Mouse (Mus musculus) ES-Bruce4 (cell line): Measurements from ENCODE around the gene Gm20431. TPM values are rescaled to one million over a fixed set of nuclear protein-coding genes. Genes with fewer than 3 reads are reported as not detected.

Source experiments
- H3K27ac ChIP-seq: 2 replicates; pipeline ENCODE4 v1.5.1; 2012; ENCODE audit warnings: low read length, inconsistent platforms; ENCODE audit not compliant: insufficient read depth
- H3K27me3 ChIP-seq: 2 replicates; pipeline ENCODE4 v1.6.1; 2012; ENCODE audit warnings: mild to moderate bottlenecking, low read length, inconsistent platforms; ENCODE audit not compliant: control insufficient read depth, poor library complexity, insufficient read depth, severe bottlenecking
- H3K36me3 ChIP-seq: 2 replicates; pipeline ENCODE4 v1.6.1; 2012; ENCODE audit warnings: inconsistent platforms, mild to moderate bottlenecking, low read length, moderate library complexity; ENCODE audit not compliant: control insufficient read depth, poor library complexity, insufficient read depth, severe bottlenecking
- H3K4me1 ChIP-seq: one replicate; pipeline ENCODE4 v1.8.1; 2011; ENCODE audit warnings: low read length; ENCODE audit not compliant: control insufficient read depth, insufficient read depth
- H3K4me3 ChIP-seq: 2 replicates; pipeline ENCODE4 v1.5.1; 2011; ENCODE audit warnings: low read depth, mild to moderate bottlenecking, low read length
- H3K9ac ChIP-seq: 2 replicates; pipeline ENCODE4 v1.6.1; 2012; ENCODE audit warnings: low read depth, mild to moderate bottlenecking, inconsistent platforms; ENCODE audit not compliant: poor library complexity, severe bottlenecking
- H3K9me3 ChIP-seq: replicated peaks from 2 replicates; pipeline ENCODE4 v1.6.1; 2012; ENCODE audit warnings: mild to moderate bottlenecking, low read length, inconsistent platforms; ENCODE audit not compliant: control insufficient read depth, poor library complexity, insufficient read depth, severe bottlenecking
- CTCF ChIP-seq: IDR thresholded peaks from one replicate; pipeline ENCODE4 v1.8.1; 2011; ENCODE audit warnings: low read depth, low read length
- EP300 ChIP-seq: IDR thresholded peaks from 2 replicates; pipeline ENCODE4 v1.6.1; 2011; ENCODE audit warnings: low read depth, low read length; ENCODE audit not compliant: insufficient read depth
- POLR2A ChIP-seq: IDR thresholded peaks from one replicate; pipeline ENCODE4 v1.8.1; 2011; ENCODE audit warnings: low read length; ENCODE audit not compliant: insufficient read depth
- polyA plus RNA-seq: library from polyadenylated mRNA; stranded (reverse); fragments of >200 nt; gene quantifications from 2 replicates; pipeline ENCODE4 v1.2.4, GENCODE M21; 2011; ENCODE audit warnings: low read depth; ENCODE audit not compliant: missing spikeins, insufficient read depth, insufficient read length

Gene Gm20431
- polyA plus RNA-seq, 1 experiment = 7.0 TPM

GRCm38 (mm10) chr2:167571442-167572220 lies 89.7 kb downstream of the Gm20431 start:
- no peak overlapping the region for H3K27ac ChIP-seq
- no peaks in the 10 kb centered on the region for H3K36me3 ChIP-seq
- H3K4me3 ChIP-seq = no peak overlapping the region
- 0 out of 2 replicates have a peak, but pooled peaks have one; percentile 54 for TF ChIP-seq EP300
- TF ChIP-seq CTCF = no peak
- no peak for TF ChIP-seq POLR2A
- H3K4me1 ChIP-seq = peaks cover 2% of the 10 kb centered on the region
- H3K9me3 ChIP-seq = no peaks in the 10 kb centered on the region
- no peak overlapping the region for H3K9ac ChIP-seq
- H3K27me3 ChIP-seq = no peaks in the 10 kb centered on the region

- Histone ChIP-seq H3K9ac (no peak overlapping the region), H3K27me3 (no peaks in the 10 kb centered on the region), H3K4me1 (peaks cover 2% of the 10 kb centered on the region), H3K4me3 (no peak overlapping the region), H3K9me3 (no peaks in the 10 kb centered on the region), H3K36me3 (no peaks in the 10 kb centered on the region), H3K27ac (no peak overlapping the region)
- TF ChIP-seq EP300 (no peak), POLR2A (no peak), CTCF (no peak)
Observed at GRCm38 (mm10) chr2:167570815-167571214, 90.5 kb downstream of the Gm20431 start.

- no peaks in the 10 kb centered on the region for H3K36me3 ChIP-seq
- H3K27me3 ChIP-seq = no peaks in the 10 kb centered on the region
- H3K9ac ChIP-seq = no peak overlapping the region
- no peak overlapping the region for H3K27ac ChIP-seq
- no peaks in the 10 kb centered on the region for H3K9me3 ChIP-seq
- H3K4me3 ChIP-seq = no peak overlapping the region
- H3K4me1 ChIP-seq = peaks cover 2% of the 10 kb centered on the region
- TF ChIP-seq POLR2A (no peak), CTCF (peak; percentile 0)
Observed at GRCm38 (mm10) chr2:167569934-167570651, 91.2 kb downstream of the Gm20431 start.

GRCm38 (mm10) chr2:167568112-167568511 lies 93.2 kb downstream of the Gm20431 start:
- no peak overlapping the region for H3K9ac ChIP-seq
- H3K27me3 ChIP-seq = no peaks in the 10 kb centered on the region
- peaks cover 2% of the 10 kb centered on the region for H3K4me1 ChIP-seq
- no peaks in the 10 kb centered on the region for H3K36me3 ChIP-seq
- H3K4me3 ChIP-seq = no peak overlapping the region
- no peaks in the 10 kb centered on the region for H3K9me3 ChIP-seq
- TF ChIP-seq EP300 (no peak), POLR2A (no peak), CTCF (no peak)
- H3K27ac ChIP-seq = no peak overlapping the region

DNA sequence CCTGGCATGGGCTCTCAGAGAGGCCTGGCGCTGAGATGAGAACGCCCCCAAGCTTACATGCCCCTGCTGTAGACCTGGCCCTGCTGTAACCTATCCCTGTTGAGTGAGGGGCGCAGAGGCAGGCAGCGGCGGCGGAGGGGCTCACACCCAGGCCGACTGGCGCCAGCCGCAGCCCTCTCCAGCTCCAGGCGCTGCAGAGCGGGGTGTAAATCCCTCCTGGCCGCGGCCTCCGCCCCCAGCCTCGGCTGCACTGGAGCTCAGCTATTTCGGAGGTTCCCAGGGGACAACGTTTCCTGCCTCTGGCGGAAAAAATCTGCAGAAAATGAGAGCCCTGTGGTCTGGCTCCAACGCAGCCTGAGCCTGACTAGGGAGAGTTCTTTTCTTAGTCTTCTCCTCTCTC lies 95.6 kb downstream of the Gm20431 start:
- Histone ChIP-seq H3K4me1 (no peaks in the 10 kb centered on the region), H3K4me3 (peak overlapping the region; percentile 37), H3K27ac (no peak overlapping the region), H3K9me3 (no peaks in the 10 kb centered on the region), H3K9ac (peak overlapping the region; percentile 39), H3K27me3 (no peaks in the 10 kb centered on the region), H3K36me3 (no peaks in the 10 kb centered on the region)
- no peak for TF ChIP-seq POLR2A
- no peak for TF ChIP-seq CTCF

DNA sequence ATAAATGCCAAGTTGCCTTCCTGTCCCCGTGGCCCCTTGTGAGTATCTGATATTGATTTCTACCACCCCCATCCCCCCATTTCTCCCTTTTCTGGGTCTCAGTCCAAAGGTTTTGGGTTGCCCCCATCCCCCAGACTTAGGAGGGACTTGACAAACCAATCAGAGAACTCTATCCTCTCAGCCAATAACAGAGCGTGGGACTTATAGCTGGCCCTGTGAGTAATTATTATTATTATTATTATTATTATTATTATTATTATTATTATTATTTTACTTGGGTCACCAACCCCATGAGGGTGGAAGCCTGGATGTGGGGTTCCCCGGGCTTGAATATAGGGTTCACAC lies 96.0 kb downstream of the Gm20431 start:
- H3K36me3 ChIP-seq = no peaks in the 10 kb centered on the region
- no peaks in the 10 kb centered on the region for H3K27me3 ChIP-seq
- no peaks in the 10 kb centered on the region for H3K4me1 ChIP-seq
- peak overlapping the region; percentile 39; the same call in 1 of the 2 replicates for H3K9ac ChIP-seq
- no peaks in the 10 kb centered on the region for H3K9me3 ChIP-seq
- no peak overlapping the region; the same call in 1 of the 2 replicates for H3K4me3 ChIP-seq
- no peak overlapping the region for H3K27ac ChIP-seq
- TF ChIP-seq POLR2A = no peak
